Mouse (Mus musculus): Measurements from ENCODE around the gene Scamp3. TPM values are rescaled to one million over a fixed set of nuclear protein-coding genes. Genes with fewer than 3 reads are reported as not detected.

Gene Scamp3
- polyA plus RNA-seq, 1 experiment from 2014 or later: 153 TPM

DNA sequence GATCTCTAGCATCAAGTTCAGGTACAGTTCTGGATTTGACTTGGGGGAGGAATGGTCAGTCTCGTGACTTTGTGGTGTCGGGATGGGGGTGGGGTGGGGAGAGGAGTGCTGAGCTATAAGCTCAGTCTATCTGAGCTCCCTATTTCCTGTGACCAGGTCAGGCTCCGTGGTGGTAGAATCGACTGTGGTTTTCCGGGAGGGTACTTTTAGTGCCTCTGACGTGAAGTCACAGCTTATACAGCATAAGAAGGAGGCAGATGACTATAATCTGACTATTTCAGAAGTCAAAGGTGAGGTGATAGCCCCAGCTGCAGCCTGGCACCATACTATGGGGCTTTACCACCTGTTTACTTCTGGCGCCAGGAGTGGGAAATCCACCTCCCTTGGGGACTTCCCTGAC is 54.1 kb downstream of the Scamp3 start:
- ATAC-seq (ENCODE audit: low read depth): no peak
- Histone ChIP-seq H3K4me2 (ENCODE audit: low read depth, low read length) (no peak overlapping the region), H3K4me3 (ENCODE audit: low read depth, low read length) (no peak overlapping the region), H3K27ac (ENCODE audit: low read depth, low read length) (no peak overlapping the region), H3K27me3 (ENCODE audit: control insufficient read depth, insufficient read depth, low read length) (no peaks in the 10 kb centered on the region), H3K9me3 (ENCODE audit: control insufficient read depth, low read length) (no peaks in the 10 kb centered on the region), H3K36me3 (ENCODE audit: control insufficient read depth, insufficient read depth, low read length) (peaks cover 25% of the 10 kb centered on the region), H3K9ac (replicated peaks; ENCODE audit: low read depth, low read length) (no peak overlapping the region), H3K4me1 (ENCODE audit: control insufficient read depth, insufficient read depth, low read length) (peaks cover 16% of the 10 kb centered on the region; the same call in 1 of the 2 replicates)
- WGBS: 83% methylated on average over 7 of the region's 7 CpGs

DNA sequence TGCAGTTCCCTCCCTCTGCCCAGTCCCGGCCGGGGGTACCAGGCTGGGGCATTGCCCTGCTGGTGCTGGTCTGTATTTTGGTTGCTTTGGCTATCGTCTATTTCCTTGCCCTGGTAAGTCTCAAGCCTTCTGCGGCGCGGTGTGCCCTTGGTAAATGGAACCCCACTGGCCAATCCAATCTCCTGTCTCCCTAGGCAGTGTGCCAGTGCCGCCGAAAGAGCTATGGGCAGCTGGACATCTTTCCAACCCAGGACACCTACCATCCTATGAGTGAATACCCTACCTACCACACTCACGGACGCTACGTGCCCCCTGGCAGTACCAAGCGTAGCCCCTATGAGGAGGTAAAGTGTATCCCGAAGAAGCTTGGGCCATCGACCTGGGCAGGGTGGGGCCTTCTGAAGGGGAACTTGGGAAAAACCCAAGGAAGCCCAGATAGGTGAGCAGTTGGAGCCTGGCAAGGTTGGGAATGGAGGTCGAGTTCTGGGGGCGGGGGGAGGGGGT is 54.6 kb downstream of the Scamp3 start:
- Histone ChIP-seq H3K9me3 (ENCODE audit: control insufficient read depth, low read length) (no peaks in the 10 kb centered on the region), H3K27me3 (ENCODE audit: control insufficient read depth, insufficient read depth, low read length) (no peaks in the 10 kb centered on the region), H3K4me3 (ENCODE audit: low read depth, low read length) (no peak overlapping the region), H3K4me2 (ENCODE audit: low read depth, low read length) (no peak overlapping the region), H3K27ac (ENCODE audit: low read depth, low read length) (no peak overlapping the region), H3K36me3 (ENCODE audit: control insufficient read depth, insufficient read depth, low read length) (peaks cover 30% of the 10 kb centered on the region), H3K9ac (replicated peaks; ENCODE audit: low read depth, low read length) (no peak overlapping the region), H3K4me1 (ENCODE audit: control insufficient read depth, insufficient read depth, low read length) (peaks cover 12% of the 10 kb centered on the region; the same call in 1 of the 2 replicates)
- ATAC-seq (ENCODE audit: low read depth): no peak
- 81% methylated on average over 16 of the region's 16 CpGs for WGBS

MicroRNA genes within 50 kb of the gene (microRNA counts, 519-probe panel; counts per million panel counts)
- microRNA mmu-miR-92b: 4,429 counts per million, percentile 55 among the panel's probes with 10 or more counts

Small RNA genes lying within 50 kb of the gene (microRNA-seq; reads per million reads assigned to microRNA genes)
- gene Mir92b: 2,609 reads per million, percentile 85 among the genes with 10 or more reads in this experiment

Other genes with a start within 250 kb of the Scamp3 start
- 27.1 and 27.9 TPM in 2 replicates for gene Ash1l, start 226.9 kb upstream of the Scamp3 start, polyA plus RNA-seq (2014; fragmentation: Nextera tagmentation; extraction: Ambion mirVana)
- gene Dap3, start 226.3 kb upstream of the Scamp3 start, polyA plus RNA-seq (2014; fragmentation: Nextera tagmentation; extraction: Ambion mirVana): 142 and 149 TPM in 2 replicates
- 96.7 and 104 TPM in 2 replicates for gene Rusc1, start 84.2 kb upstream of the Scamp3 start, polyA plus RNA-seq (2014; fragmentation: Nextera tagmentation; extraction: Ambion mirVana)
- gene Gm43738, start 76.4 kb upstream of the Scamp3 start, polyA plus RNA-seq (2014; fragmentation: Nextera tagmentation; extraction: Ambion mirVana): not detected in 2 replicates
- 378 and 453 TPM in 2 replicates for gene Fdps, start 75.5 kb upstream of the Scamp3 start, polyA plus RNA-seq (2014; fragmentation: Nextera tagmentation; extraction: Ambion mirVana)
- gene Pklr, start 41.3 kb upstream of the Scamp3 start, polyA plus RNA-seq (2014; fragmentation: Nextera tagmentation; extraction: Ambion mirVana): 0.66 TPM in 1 of 2 replicates, not detected in the other
- gene Hcn3, start 17.3 kb upstream of the Scamp3 start, polyA plus RNA-seq (2014; fragmentation: Nextera tagmentation; extraction: Ambion mirVana): 25.4 and 28.7 TPM in 2 replicates
- gene Clk2, start 12.7 kb upstream of the Scamp3 start, polyA plus RNA-seq (2014; fragmentation: Nextera tagmentation; extraction: Ambion mirVana): 17.5 and 19.6 TPM in 2 replicates
- 38.5 and 41.7 TPM in 2 replicates for gene Fam189b, start 5.7 kb downstream of the Scamp3 start, polyA plus RNA-seq (2014; fragmentation: Nextera tagmentation; extraction: Ambion mirVana)
- 41.5 and 49.7 TPM in 2 replicates for gene Gba, start 25.5 kb downstream of the Scamp3 start, polyA plus RNA-seq (2014; fragmentation: Nextera tagmentation; extraction: Ambion mirVana)
- gene Thbs3, start 37.7 kb downstream of the Scamp3 start, polyA plus RNA-seq (2014; fragmentation: Nextera tagmentation; extraction: Ambion mirVana): 34.7 and 36.6 TPM in 2 replicates
- gene Mtx1, start 49.6 kb downstream of the Scamp3 start, polyA plus RNA-seq (2014; fragmentation: Nextera tagmentation; extraction: Ambion mirVana): 147 and 151 TPM in 2 replicates
- 0.90 and 1.4 TPM in 2 replicates for gene Muc1, start 51.6 kb downstream of the Scamp3 start, polyA plus RNA-seq (2014; fragmentation: Nextera tagmentation; extraction: Ambion mirVana)
- gene Krtcap2, start 68.5 kb downstream of the Scamp3 start, polyA plus RNA-seq (2014; fragmentation: Nextera tagmentation; extraction: Ambion mirVana): 206 and 240 TPM in 2 replicates
- 61.6 and 70.7 TPM in 2 replicates for gene Trim46, start 68.8 kb downstream of the Scamp3 start, polyA plus RNA-seq (2014; fragmentation: Nextera tagmentation; extraction: Ambion mirVana)
- gene Dpm3, start 81.9 kb downstream of the Scamp3 start, polyA plus RNA-seq (2014; fragmentation: Nextera tagmentation; extraction: Ambion mirVana): 69.6 and 84.4 TPM in 2 replicates
- gene Slc50a1, start 93.1 kb downstream of the Scamp3 start, polyA plus RNA-seq (2014; fragmentation: Nextera tagmentation; extraction: Ambion mirVana): 36.7 and 39.8 TPM in 2 replicates
- gene Efna1, start 103.7 kb downstream of the Scamp3 start, polyA plus RNA-seq (2014; fragmentation: Nextera tagmentation; extraction: Ambion mirVana): 6.8 and 10.5 TPM in 2 replicates
- 85.7 and 96.9 TPM in 2 replicates for gene Efna3, start 145.5 kb downstream of the Scamp3 start, polyA plus RNA-seq (2014; fragmentation: Nextera tagmentation; extraction: Ambion mirVana)
- 4.3 and 6.1 TPM in 2 replicates for gene Efna4, start 160.6 kb downstream of the Scamp3 start, polyA plus RNA-seq (2014; fragmentation: Nextera tagmentation; extraction: Ambion mirVana)
- 37.6 and 48.3 TPM in 2 replicates for gene Adam15, start 172.5 kb downstream of the Scamp3 start, polyA plus RNA-seq (2014; fragmentation: Nextera tagmentation; extraction: Ambion mirVana)
- gene Dcst2, start 184.5 kb downstream of the Scamp3 start, polyA plus RNA-seq (2014; fragmentation: Nextera tagmentation; extraction: Ambion mirVana): 0.19 and 0.25 TPM in 2 replicates
- gene Dcst1, start 187.8 kb downstream of the Scamp3 start, polyA plus RNA-seq (2014; fragmentation: Nextera tagmentation; extraction: Ambion mirVana): 1.1 and 1.4 TPM in 2 replicates
- gene Zbtb7b, start 217.3 kb downstream of the Scamp3 start, polyA plus RNA-seq (2014; fragmentation: Nextera tagmentation; extraction: Ambion mirVana): 0.40 and 0.78 TPM in 2 replicates
- gene Lenep, start 225.3 kb downstream of the Scamp3 start, polyA plus RNA-seq (2014; fragmentation: Nextera tagmentation; extraction: Ambion mirVana): 0.88 and 1.9 TPM in 2 replicates
- gene Flad1, start 234.4 kb downstream of the Scamp3 start, polyA plus RNA-seq (2014; fragmentation: Nextera tagmentation; extraction: Ambion mirVana): 29.5 and 30.8 TPM in 2 replicates
- 72.0 and 85.4 TPM in 2 replicates for gene Cks1b, start 240.9 kb downstream of the Scamp3 start, polyA plus RNA-seq (2014; fragmentation: Nextera tagmentation; extraction: Ambion mirVana)
- gene Shc1, start 241.0 kb downstream of the Scamp3 start, polyA plus RNA-seq (2014; fragmentation: Nextera tagmentation; extraction: Ambion mirVana): 4.1 and 18.9 TPM in 2 replicates

Measured in neural tube, embryonic 14.5 days (tissue).